Mouse (Mus musculus): ENCODE measurements at regions not wholly inside any gene's neighbourhood (a gene's known extent, or its start where the extent isn't known, plus 50 kb on each side); places are given as distances from the start of the nearest gene placed in this dataset.
A peak's percentile ranks its signal among the peaks of the same experiment; 100 is the strongest.

DNA sequence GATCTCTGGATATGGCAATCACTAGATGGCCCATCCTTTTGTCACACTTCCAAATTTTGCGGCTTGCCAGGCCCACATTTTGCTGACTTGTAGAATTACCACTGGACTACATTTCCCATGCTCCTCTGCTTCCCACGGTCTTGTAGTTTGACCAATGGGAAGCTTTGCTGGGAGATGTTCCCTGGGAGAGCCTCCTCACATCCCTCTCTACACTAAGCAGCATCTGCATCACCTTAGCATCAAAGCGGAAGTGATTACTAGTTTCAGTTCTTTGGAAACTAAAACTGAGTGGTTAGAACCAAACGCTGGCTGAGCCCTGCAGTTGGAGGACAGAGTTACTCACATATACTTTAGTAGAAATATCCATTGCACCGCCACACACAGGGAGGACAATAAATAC lies 181.9 kb upstream of the Foxq1 start:
- peak in 1 of 2 experiments; percentile 12 for DNase-seq (ENCODE audit: extremely low spot score in 1 of 2, low spot score in 1 of 2)

- DNase-seq (ENCODE audit: extremely low spot score in 1 of 2, low spot score in 1 of 2): no peak
Observed at GRCm38 (mm10) chr13:31393421-31394215, 162.3 kb upstream of the Foxq1 start.

DNA sequence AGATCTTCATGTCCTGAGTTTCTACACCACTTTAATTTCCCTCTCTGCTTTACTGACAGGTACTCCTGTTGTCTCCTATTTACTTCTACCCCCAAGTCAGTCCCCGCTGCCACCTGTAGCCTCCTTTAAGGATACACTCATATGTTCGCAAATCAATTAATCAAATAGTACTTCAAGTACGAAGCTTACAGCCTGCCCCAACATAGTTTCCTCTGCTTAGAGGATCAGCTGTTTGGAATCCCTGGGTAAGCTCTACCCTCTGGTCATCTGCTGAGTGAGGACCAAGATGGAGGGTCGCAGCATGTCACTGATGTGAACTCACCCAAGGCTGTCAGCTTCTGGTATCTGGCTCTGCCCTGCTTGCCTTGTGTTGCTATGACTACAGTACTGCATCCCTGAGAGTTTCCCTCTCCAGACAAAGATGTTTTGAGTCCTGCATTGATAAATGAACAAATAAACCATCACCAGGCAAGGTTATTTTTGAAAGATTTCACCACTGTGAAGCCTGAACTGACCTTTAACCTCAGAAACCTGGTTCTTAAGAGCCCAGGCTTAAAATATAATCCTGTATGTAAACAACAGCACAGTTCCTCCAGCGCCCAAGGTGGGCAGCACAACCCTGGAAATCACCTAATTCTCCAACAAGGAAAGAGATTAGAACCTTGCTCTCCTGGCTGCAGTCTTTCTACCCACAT lies 159.6 kb upstream of the Foxq1 start:
- no peak for DNase-seq (ENCODE audit: extremely low spot score in 1 of 2, low spot score in 1 of 2)

- no peak for DNase-seq (ENCODE audit: extremely low spot score in 1 of 2, low spot score in 1 of 2)
Observed at GRCm38 (mm10) chr13:31397246-31397645, 158.7 kb upstream of the Foxq1 start.

GRCm38 (mm10) chr13:31400401-31400800 lies 155.5 kb upstream of the Foxq1 start:
- no peak for DNase-seq (ENCODE audit: extremely low spot score in 1 of 2, low spot score in 1 of 2)

- DNase-seq (ENCODE audit: extremely low spot score in 1 of 2, low spot score in 1 of 2): no peak
Observed at GRCm38 (mm10) chr13:31405312-31405711, 150.6 kb upstream of the Foxq1 start.

GRCm38 (mm10) chr13:31408439-31409122 lies 147.4 kb upstream of the Foxq1 start:
- peak in 1 of 2 experiments; percentile 10 for DNase-seq (ENCODE audit: extremely low spot score in 1 of 2, low spot score in 1 of 2)

DNA sequence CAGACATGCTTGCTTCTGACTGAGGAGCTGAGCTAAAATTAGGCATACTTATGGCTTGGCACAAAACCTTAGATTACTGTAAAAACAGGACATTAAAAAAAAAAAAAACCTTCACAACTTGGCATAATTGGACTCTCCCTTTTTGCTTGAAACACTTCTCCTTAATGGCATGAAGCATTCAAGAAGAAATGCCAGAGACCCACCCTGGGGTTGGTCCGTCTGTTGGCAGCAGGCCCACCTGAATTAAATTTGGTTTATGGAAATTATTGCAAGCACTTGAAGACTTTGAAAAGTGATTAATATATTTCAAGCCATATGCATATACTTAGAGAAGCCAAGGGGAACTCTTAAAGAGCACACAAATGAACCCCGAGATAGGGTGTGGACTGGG lies 146.8 kb upstream of the Foxq1 start:
- DNase-seq (ENCODE audit: extremely low spot score in 1 of 2, low spot score in 1 of 2): no peak

GRCm38 (mm10) chr13:31421556-31421955 lies 134.4 kb upstream of the Foxq1 start:
- DNase-seq (ENCODE audit: extremely low spot score in 1 of 2, low spot score in 1 of 2): no peak

- DNase-seq (ENCODE audit: extremely low spot score in 1 of 2, low spot score in 1 of 2): no peak
Observed at GRCm38 (mm10) chr13:31423599-31423998, 132.3 kb upstream of the Foxq1 start.

- no peak for DNase-seq (ENCODE audit: extremely low spot score in 1 of 2, low spot score in 1 of 2)
Observed at GRCm38 (mm10) chr13:31425825-31426500, 130.0 kb upstream of the Foxq1 start.

DNA sequence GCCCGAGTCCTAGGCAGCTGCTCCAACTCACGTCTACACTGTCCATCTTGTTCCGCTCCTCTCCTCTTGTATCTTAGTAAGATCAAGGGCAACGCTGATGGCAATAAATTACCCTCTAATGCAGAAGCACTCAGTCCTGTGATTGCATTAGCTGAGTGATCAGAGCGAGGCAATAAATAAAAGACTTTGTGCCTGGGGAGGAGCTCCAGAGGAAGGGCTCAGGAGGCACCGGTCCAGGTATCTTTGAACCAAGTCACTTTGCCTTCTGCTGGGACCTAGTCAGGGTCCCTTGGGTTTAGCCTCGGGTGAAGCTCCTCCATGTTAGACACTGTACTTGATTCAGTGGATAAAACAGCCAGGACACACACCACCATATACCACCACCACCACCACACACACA lies 119.5 kb upstream of the Foxq1 start:
- DNase-seq (ENCODE audit: extremely low spot score in 1 of 2, low spot score in 1 of 2): no peak

- DNase-seq (ENCODE audit: extremely low spot score in 1 of 2, low spot score in 1 of 2): no peak
Observed at GRCm38 (mm10) chr13:31439761-31440627, 115.9 kb upstream of the Foxq1 start.

DNA sequence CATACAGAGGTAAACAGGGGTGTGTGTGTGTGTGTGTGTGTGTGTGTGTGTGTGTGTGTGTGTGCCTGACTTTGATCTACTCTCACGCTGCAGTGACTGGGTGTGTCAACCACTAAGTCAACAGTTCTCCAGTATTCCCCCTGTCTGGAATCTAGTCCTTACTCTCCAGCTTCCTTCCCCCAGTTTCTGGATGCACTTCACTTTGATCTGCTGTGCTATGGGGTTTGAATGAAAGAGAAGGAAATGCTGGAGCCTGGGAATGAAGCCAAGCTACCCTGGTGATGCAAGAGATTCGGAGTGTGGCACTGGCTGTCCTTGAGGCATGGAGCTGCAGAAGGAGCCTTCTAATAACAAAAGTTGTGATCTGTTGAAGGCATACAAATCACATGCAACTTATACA lies 97.1 kb upstream of the Foxq1 start:
- DNase-seq (ENCODE audit: extremely low spot score in 1 of 2, low spot score in 1 of 2): peak in 1 of 2 experiments; percentile 36

DNA sequence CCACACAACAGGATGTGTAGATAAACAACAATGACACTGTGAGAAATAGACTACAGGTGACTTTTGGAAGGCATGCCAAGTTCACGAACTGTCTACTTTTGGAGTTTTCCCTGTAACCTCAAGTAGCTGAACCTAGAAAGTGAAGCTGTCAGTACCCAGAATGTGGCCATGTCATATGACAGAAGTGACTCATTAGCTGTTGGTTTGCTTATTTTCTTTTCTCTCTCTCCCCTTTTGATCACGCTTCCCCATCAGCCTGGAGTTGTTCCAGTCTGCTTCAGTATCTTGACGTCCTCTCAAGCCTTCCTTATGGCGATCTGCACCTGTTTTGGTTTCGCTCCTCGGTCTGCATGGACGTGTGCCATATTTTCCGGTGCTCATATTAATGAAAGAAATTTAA lies 90.8 kb upstream of the Foxq1 start:
- DNase-seq (ENCODE audit: extremely low spot score in 1 of 2, low spot score in 1 of 2): no peak

GRCm38 (mm10) chr13:31465711-31466110 lies 90.2 kb upstream of the Foxq1 start:
- no peak for DNase-seq (ENCODE audit: extremely low spot score in 1 of 2, low spot score in 1 of 2)

GRCm38 (mm10) chr13:31468131-31468530 lies 87.8 kb upstream of the Foxq1 start:
- DNase-seq (ENCODE audit: extremely low spot score in 1 of 2, low spot score in 1 of 2): no peak

DNA sequence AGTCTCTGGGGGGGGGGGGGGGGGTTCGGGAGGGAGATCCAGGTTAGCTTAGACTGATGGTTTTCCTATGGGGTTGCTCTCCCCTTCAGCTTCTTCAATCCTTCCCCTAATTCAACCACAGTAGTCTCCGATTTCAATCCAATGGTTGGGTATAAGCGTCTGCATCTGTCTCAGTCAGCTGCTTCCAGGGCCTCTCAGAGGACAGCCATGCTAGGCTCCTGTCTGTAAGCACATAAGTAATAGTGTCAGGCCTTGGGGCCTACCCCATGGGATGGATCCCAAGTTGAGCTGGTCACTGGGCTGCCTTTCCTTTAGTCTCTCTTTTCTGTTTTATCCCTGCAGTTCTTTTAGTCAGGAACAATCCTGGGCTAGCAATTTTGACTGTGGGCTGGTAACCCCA lies 87.0 kb upstream of the Foxq1 start:
- DNase-seq (ENCODE audit: extremely low spot score in 1 of 2, low spot score in 1 of 2): no peak

- DNase-seq (ENCODE audit: extremely low spot score in 1 of 2, low spot score in 1 of 2): no peak
Observed at GRCm38 (mm10) chr13:31472366-31472765, 83.6 kb upstream of the Foxq1 start.

DNA sequence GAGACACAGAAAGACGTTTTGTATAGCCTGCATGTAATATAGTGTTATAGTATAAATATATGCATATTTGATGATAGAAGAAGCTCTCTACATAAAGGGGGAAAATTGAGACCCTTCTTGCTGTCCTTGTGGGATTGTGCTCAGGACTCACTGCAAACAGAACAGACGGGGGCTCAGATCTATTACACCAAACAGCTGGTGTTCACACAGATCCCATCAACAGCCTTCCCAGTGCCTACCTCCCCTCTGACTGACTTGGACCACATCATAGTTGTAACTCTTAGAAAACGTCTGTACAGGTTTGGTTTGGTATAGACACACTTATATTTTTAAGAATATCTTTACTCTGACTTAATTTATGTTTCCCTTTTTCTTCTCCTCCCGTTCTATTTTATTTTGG lies 83.1 kb upstream of the Foxq1 start:
- no peak for DNase-seq (ENCODE audit: extremely low spot score in 1 of 2, low spot score in 1 of 2)

Measured in frontal cortex, adult 2 months (tissue).